Mouse (Mus musculus) heart, embryonic 10.5 days (tissue): ENCODE measurements around the gene Sult1c1. TPM values are rescaled to one million over a fixed set of nuclear protein-coding genes. Genes with fewer than 3 reads are reported as not detected.
"Not testable (repeated sequence)": the region's sequence is repeated elsewhere in the genome, so short reads cannot be mapped to it uniquely, and the experiment has no call there.

Experiments
- DNase-seq: peaks from one replicate; pipeline ENCODE4 v3.0.0-alpha.2; 2017; ENCODE audit warnings: low spot score
- H3K27ac ChIP-seq: fragments of 300-500 bp; sonication (generic); 2 replicates; pipeline ENCODE4 v1.5.1; 2016; ENCODE audit warnings: mild to moderate bottlenecking
- H3K27me3 ChIP-seq: fragments of 300-500 bp; sonication (generic); 2 replicates; pipeline ENCODE4 v1.6.1; 2016; ENCODE audit warnings: mild to moderate bottlenecking; ENCODE audit not compliant: poor library complexity, insufficient read depth, severe bottlenecking
- H3K36me3 ChIP-seq: fragments of 300-500 bp; sonication (generic); 2 replicates; pipeline ENCODE4 v1.6.1; 2016; ENCODE audit warnings: mild to moderate bottlenecking, moderate library complexity
- H3K4me1 ChIP-seq: fragments of 300-500 bp; sonication (generic); 2 replicates; pipeline ENCODE4 v1.6.1; 2016; ENCODE audit warnings: mild to moderate bottlenecking
- H3K4me3 ChIP-seq: fragments of 300-500 bp; sonication (generic); 2 replicates; pipeline ENCODE4 v1.5.1; 2016; ENCODE audit warnings: mild to moderate bottlenecking, moderate library complexity
- H3K9me3 ChIP-seq: fragments of 300-500 bp; sonication (generic); 2 replicates; pipeline ENCODE4 v1.6.1; 2016; ENCODE audit warnings: mild to moderate bottlenecking, moderate library complexity
- WGBS: fragments of 180-500 bp; shearing (Covaris S2); methylation state at CpG from one replicate; pipeline ENCODE4 v1.1.7; 2016; 5-methylcytosine and 5-hydroxymethylcytosine counted together
- polyA plus RNA-seq: library from polyadenylated mRNA; unstranded; fragments of >200 nt; fragmentation: Nextera tagmentation; extraction: Ambion mirVana; gene quantifications from 2 replicates; pipeline ENCODE4 v1.2.1, GENCODE M21; 2016

Sult1c1 gene
- polyA plus RNA-seq = not detected in 2 replicates

DNA sequence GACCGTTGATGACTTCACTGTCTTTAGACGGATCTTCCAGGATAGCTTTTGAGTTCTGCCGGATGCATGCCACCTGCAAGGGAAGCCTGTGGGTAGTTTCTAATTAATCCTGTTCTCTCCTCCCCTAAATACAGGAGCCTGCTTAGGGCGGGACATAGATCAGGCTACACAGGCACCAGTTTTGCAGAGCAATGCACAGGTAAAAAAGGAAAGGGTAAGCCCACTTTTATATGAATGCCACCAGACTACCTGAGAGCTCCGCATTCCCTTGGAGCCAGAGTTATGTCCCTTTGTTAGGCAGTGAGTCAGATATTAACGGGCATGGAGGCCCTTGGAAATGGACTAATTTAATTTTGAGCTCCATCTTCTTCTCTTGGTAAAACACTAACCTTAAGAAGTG, at the start of gene Sult1c1:
Gene Sult1c1 (minus strand): TSS at position 101 of the 400 bp plus-strand sequence.
- DNase-seq = no peak
- Histone ChIP-seq H3K36me3 (no peaks in the 10 kb centered on the region), H3K27ac (no peak within 1 kb of the TSS), H3K9me3 (no peaks in the 10 kb centered on the region), H3K27me3 (no peaks in the 10 kb centered on the region), H3K4me1 (no peaks in the 10 kb centered on the region), H3K4me3 (no peak within 1 kb of the TSS)
- 89% methylated on average over 6 of the region's 6 CpGs for WGBS

DNA sequence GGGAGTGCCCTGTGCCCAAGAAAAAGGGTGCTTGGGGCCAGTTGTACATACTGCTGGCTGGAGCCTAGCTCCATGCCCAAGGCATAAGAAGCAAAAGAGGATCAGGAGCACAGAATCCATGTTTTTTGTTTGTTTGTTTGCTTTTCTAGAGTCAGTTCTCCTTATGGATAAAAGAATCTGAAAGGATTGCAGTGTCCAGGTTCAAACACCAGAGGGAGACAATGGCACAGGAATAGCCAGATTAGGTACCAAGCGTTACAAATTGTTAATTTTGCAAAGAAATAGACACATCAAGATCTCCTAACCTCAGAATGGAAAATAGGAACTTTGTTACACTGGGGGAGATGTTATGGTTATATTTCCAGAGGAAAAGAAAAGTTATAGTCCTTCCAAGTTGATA, 23.7 kb upstream of the Sult1c1 start:
- DNase-seq = no peak
- Histone ChIP-seq H3K27ac (no peak overlapping the region), H3K9me3 (no peaks in the 10 kb centered on the region), H3K36me3 (no peaks in the 10 kb centered on the region), H3K4me1 (no peaks in the 10 kb centered on the region), H3K27me3 (no peaks in the 10 kb centered on the region), H3K4me3 (no peak overlapping the region)
- WGBS = 13% methylated on average over 1 of the region's 1 CpGs

GRCm38 (mm10) chr17:54011196-54011595, 20.7 kb upstream of the Sult1c1 start:
- Histone ChIP-seq H3K27me3 (no peaks in the 10 kb centered on the region), H3K27ac (no peak overlapping the region), H3K9me3 (no peaks in the 10 kb centered on the region), H3K4me1 (no peaks in the 10 kb centered on the region), H3K36me3 (no peaks in the 10 kb centered on the region), H3K4me3 (no peak overlapping the region)
- no peak for DNase-seq

DNA sequence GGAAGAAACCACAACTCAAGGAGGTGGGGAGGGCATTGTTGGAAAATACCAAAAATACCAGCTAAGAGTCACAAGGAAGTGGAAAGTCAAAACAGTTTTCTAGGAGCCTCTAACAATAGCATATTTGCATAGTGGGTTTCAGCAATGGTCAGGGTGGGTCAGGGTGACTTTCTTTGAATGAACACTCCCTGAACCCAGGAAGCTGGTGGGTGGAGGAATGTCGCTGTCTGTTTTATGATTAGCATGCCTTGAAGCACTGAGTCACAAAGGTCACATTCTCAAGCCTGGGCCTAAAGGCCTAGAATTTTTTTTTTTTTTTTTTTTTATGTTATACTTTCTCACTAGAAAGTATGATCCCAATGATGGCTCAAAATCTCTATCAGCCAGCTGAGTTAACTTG, 20.1 kb upstream of the Sult1c1 start:
- 72% methylated on average over 1 of the region's 1 CpGs for WGBS
- H3K4me1 ChIP-seq, H3K9me3 ChIP-seq, H3K27ac ChIP-seq, H3K4me3 ChIP-seq, H3K27me3 ChIP-seq, H3K36me3 ChIP-seq, DNase-seq: not testable (repeated sequence)

DNA sequence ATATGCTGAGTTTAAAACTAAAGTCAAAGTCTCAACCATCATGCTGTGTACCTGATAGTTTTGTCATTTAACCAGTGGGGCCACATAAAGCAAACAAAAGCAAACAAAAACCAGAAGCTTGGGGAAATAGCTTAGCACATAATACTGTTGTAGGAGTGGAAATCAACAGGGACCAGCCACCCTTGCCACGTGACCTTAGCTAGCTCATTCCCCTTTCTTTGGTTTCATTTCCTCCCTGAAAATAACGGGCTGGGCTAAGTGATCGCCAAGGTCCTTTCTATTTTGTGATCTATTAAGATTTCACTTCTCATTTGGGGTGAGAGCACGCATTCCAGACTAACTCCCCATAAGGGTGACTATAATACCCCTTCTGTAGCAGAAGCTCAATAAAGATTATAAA, 13.0 kb upstream of the Sult1c1 start:
- H3K4me1 ChIP-seq = no peaks in the 10 kb centered on the region
- no peak overlapping the region for H3K4me3 ChIP-seq
- H3K9me3 ChIP-seq = no peaks in the 10 kb centered on the region
- no peak for DNase-seq
- H3K27ac ChIP-seq = no peak overlapping the region
- WGBS = 75% methylated on average over 4 of the region's 4 CpGs
- no peaks in the 10 kb centered on the region for H3K27me3 ChIP-seq
- H3K36me3 ChIP-seq = no peaks in the 10 kb centered on the region

- Histone ChIP-seq H3K4me1 (no peaks in the 10 kb centered on the region), H3K36me3 (no peaks in the 10 kb centered on the region), H3K9me3 (no peaks in the 10 kb centered on the region), H3K4me3 (no peak overlapping the region), H3K27me3 (no peaks in the 10 kb centered on the region), H3K27ac (no peak overlapping the region)
- DNase-seq = no peak
- WGBS = 81% methylated on average over 4 of the region's 4 CpGs
These were observed 16.9 kb downstream of the Sult1c1 start for GRCm38 (mm10) chr17:53973606-53974005.

GRCm38 (mm10) chr17:53941569-53942162, 48.8 kb downstream of the Sult1c1 start:
- H3K36me3 ChIP-seq = no peaks in the 10 kb centered on the region
- DNase-seq = no peak
- no peaks in the 10 kb centered on the region for H3K27me3 ChIP-seq
- no peaks in the 10 kb centered on the region for H3K4me1 ChIP-seq
- 90% methylated on average over 19 of the region's 19 CpGs for WGBS
- no peaks in the 10 kb centered on the region; the same call in 1 of the 2 replicates for H3K9me3 ChIP-seq
- H3K27ac ChIP-seq = no peak overlapping the region
- H3K4me3 ChIP-seq = no peak overlapping the region

GRCm38 (mm10) chr17:53940726-53941125, 49.7 kb downstream of the Sult1c1 start:
- Histone ChIP-seq H3K36me3 (no peaks in the 10 kb centered on the region), H3K27ac (no peak overlapping the region), H3K27me3 (no peaks in the 10 kb centered on the region), H3K4me1 (no peaks in the 10 kb centered on the region), H3K4me3 (no peak overlapping the region), H3K9me3 (no peaks in the 10 kb centered on the region; the same call in 1 of the 2 replicates)
- DNase-seq = no peak
- 90% methylated on average over 8 of the region's 8 CpGs for WGBS

Other genes with a start within 250 kb of the Sult1c1 start
- not detected in 2 replicates for gene Sult1c2, start 144.3 kb downstream of the Sult1c1 start, polyA plus RNA-seq